Comparison of ENCODE assay signal across 18 mouse cellular contexts in genomic region chr12:9460193-9460592, GRCm38 (mm10).
DNase-seq lines count a peak whose midpoint lies in the region; ATAC-seq and TF ChIP-seq lines count a peak whose summit lies in the region.
"Had no signal": no experiment of that assay in that cellular context is flagged by ENCODE, and none has a peak within 500 bp of the region (broad histone marks: within the 10 kb centered on the region; RNA-seq: fewer than 3 reads in every experiment).

No protein-coding gene starts in this region.

- no peak for TF ChIP-seq POLR2A in lung, adult 2 months (IDR thresholded peaks at IDR 0.05; ENCODE audit: borderline replicate concordance, extremely low read depth, low read depth, low read length)

- ATAC-seq in heart, embryonic 12.5 days (ENCODE audit: insufficient number of reproducible peaks, low FRiP score): no peak
- ATAC-seq: activated CD4-positive, CD25-positive, alpha-beta regulatory T cell, adult 4 months; intestine, embryonic 16.5 days had no signal

- no peaks in the 10 kb centered on the region for H3K4me1 ChIP-seq in heart, embryonic 12.5 days (replicated peaks)
- H3K4me1 ChIP-seq in lung, adult 2 months (ENCODE audit: control insufficient read depth, insufficient read depth, low read length): no peaks in the 10 kb centered on the region
- H3K4me1 ChIP-seq: forebrain, embryonic 10.5 days; heart, embryonic 15.5 days; liver, embryonic 13.5 days had no signal

- peak; percentile 4 to 9 for DNase-seq in heart, postnatal 10 days
- peak; percentile 35 for DNase-seq in lung, postnatal 10 days
- DNase-seq in lung, adult 2 months: no peak
- peak; percentile 37 for DNase-seq in gonadal fat pad, adult 2 months (ENCODE audit: low read depth)
- DNase-seq in cerebellum, adult 9-10 months: no peak
- DNase-seq: cerebellum, postnatal 25 days; gastrocnemius, postnatal 14 days; layer of hippocampus, adult 9-11 months; liver, embryonic 13.5 days; midbrain, embryonic 14.5 days had no signal

- H3K27me3 ChIP-seq in heart, embryonic 12.5 days (replicated peaks): no peaks in the 10 kb centered on the region
- H3K27me3 ChIP-seq in C2C12 (ENCODE audit: control insufficient read depth, insufficient read depth, insufficient read length): no peaks in the 10 kb centered on the region
- H3K27me3 ChIP-seq: CH12.LX; heart, embryonic 15.5 days; liver, embryonic 13.5 days had no signal

- 82% methylated on average over 3 of the region's 3 CpGs for WGBS in heart, embryonic 12.5 days
- 51% methylated on average over 3 of the region's 3 CpGs for WGBS in lung, adult 2 months

- no peaks in the 10 kb centered on the region for H3K79me2 ChIP-seq in C2C12 (ENCODE audit: control insufficient read depth, insufficient read depth)

- no peak overlapping the region for H3K27ac ChIP-seq in heart, embryonic 12.5 days (ENCODE audit: poor library complexity, severe bottlenecking)
- H3K27ac ChIP-seq: forebrain, embryonic 10.5 days; heart, embryonic 15.5 days; hindbrain, embryonic 14.5 days; liver, embryonic 13.5 days had no signal

- H3K9me3 ChIP-seq in heart, embryonic 12.5 days (replicated peaks): no peaks in the 10 kb centered on the region
- H3K9me3 ChIP-seq: forebrain, embryonic 10.5 days; heart, embryonic 15.5 days; liver, embryonic 13.5 days had no signal

- H3K36me3 ChIP-seq in heart, embryonic 12.5 days: no peaks in the 10 kb centered on the region
- H3K36me3 ChIP-seq in C2C12 (ENCODE audit: control insufficient read depth, insufficient read depth): no peaks in the 10 kb centered on the region
- H3K36me3 ChIP-seq: forebrain, embryonic 10.5 days; heart, embryonic 15.5 days; liver, embryonic 13.5 days had no signal

- H3K4me3 ChIP-seq in heart, embryonic 12.5 days: no peak overlapping the region
- H3K4me3 ChIP-seq in lung, adult 2 months (replicated peaks; ENCODE audit: extremely low read depth, low read depth, low read length): no peak overlapping the region
- no peak overlapping the region for H3K4me3 ChIP-seq in C2C12 (ENCODE audit: insufficient read depth, poor library complexity, severe bottlenecking)
- H3K4me3 ChIP-seq: forebrain, embryonic 10.5 days; heart, embryonic 15.5 days; liver, embryonic 13.5 days had no signal

- no peak overlapping the region for H3K4me2 ChIP-seq in heart, embryonic 12.5 days
- H3K4me2 ChIP-seq: heart, embryonic 15.5 days; hindbrain, embryonic 14.5 days; liver, embryonic 13.5 days had no signal

- intact Hi-C loops in heart, postnatal 10 days (cut with DNase I): no loop called here

- H3K9ac ChIP-seq in heart, embryonic 12.5 days: no peak overlapping the region
- H3K9ac ChIP-seq: heart, embryonic 15.5 days; hindbrain, embryonic 14.5 days; liver, embryonic 13.5 days had no signal

- no peak for TF ChIP-seq CTCF in lung, adult 2 months (IDR thresholded peaks at IDR 0.05; ENCODE audit: insufficient read depth, low read length)
- TF ChIP-seq CTCF in C2C12 (IDR thresholded peaks at IDR 0.05; ENCODE audit: control insufficient read depth, insufficient read depth, insufficient read length): no peak

- H3K79me3 ChIP-seq in C2C12 (ENCODE audit: low read depth): no peaks in the 10 kb centered on the region

- no peak overlapping the region for H3ac ChIP-seq in C2C12 (ENCODE audit: control insufficient read depth, insufficient read length, low read depth)

TF ChIP-seq in C2C12, 6 proteins besides CTCF, POLR2A, EP300 and RAD21:
- TF ChIP-seq USF1 (IDR thresholded peaks at IDR 0.05; ENCODE audit: low read depth) (peak; percentile 54), MAX (IDR thresholded peaks at IDR 0.05) (peak; percentile 33), MYOD1 (IDR thresholded peaks at IDR 0.05; ENCODE audit: control insufficient read depth, insufficient read length, low read depth) (no peak)

Comparison
In these comparisons a context has a peak if more than half of its experiments do, and no peak if none do; other contexts are left out.
1. DNase-seq: peak in heart, postnatal 10 days (2 of 2), lung, postnatal 10 days (single experiment) and gonadal fat pad, adult 2 months (single experiment); none in lung, adult 2 months (single experiment) and cerebellum, adult 9-10 months (single experiment).